Mouse (Mus musculus) erythroblast, embryonic 14.5 days (primary cell): ENCODE measurements around the gene Trmt5.

Experiments
- GATA1 ChIP-seq: IDR thresholded peaks from 2 replicates; pipeline ENCODE4 v1.6.1; 2012; ENCODE audit warnings: low read length, inconsistent platforms, mixed read lengths
- TAL1 ChIP-seq: IDR thresholded peaks from 3 replicates; pipeline ENCODE4 v1.6.1; 2012; ENCODE audit warnings: low read length, inconsistent platforms, mixed read lengths

GRCm38 (mm10) chr12:73304636-73305035 is 18.1 kb upstream of the Trmt5 start:
- TF ChIP-seq GATA1 (no peak), TAL1 (no peak)
